Mouse (Mus musculus): ENCODE data around the gene Bach1.

Bach1 gene

GRCm38 (mm10) chr16:87715221-87715620 is 16.5 kb downstream of the Bach1 start:
- no peak for DNase-seq

- no peak for DNase-seq
Observed at GRCm38 (mm10) chr16:87716269-87716668, 17.5 kb downstream of the Bach1 start.

GRCm38 (mm10) chr16:87717046-87717660 is 18.4 kb downstream of the Bach1 start:
- no peak for DNase-seq

GRCm38 (mm10) chr16:87719071-87719470 is 20.3 kb downstream of the Bach1 start:
- no peak for DNase-seq

- peak in 1 of 2 experiments; percentile 26 for DNase-seq
Observed at GRCm38 (mm10) chr16:87719688-87720283, 21.0 kb downstream of the Bach1 start.

GRCm38 (mm10) chr16:87720851-87721409 is 22.2 kb downstream of the Bach1 start:
- DNase-seq, result no peak

GRCm38 (mm10) chr16:87722857-87723256 is 24.1 kb downstream of the Bach1 start:
- peak; percentile 32 to 33 for DNase-seq

- DNase-seq, result no peak
Observed at GRCm38 (mm10) chr16:87723479-87723878, 24.7 kb downstream of the Bach1 start.

- DNase-seq, result no peak
Observed at GRCm38 (mm10) chr16:87724826-87725225, 26.1 kb downstream of the Bach1 start.

- DNase-seq, result no peak
Observed at GRCm38 (mm10) chr16:87725241-87725640, 26.5 kb downstream of the Bach1 start.

GRCm38 (mm10) chr16:87725963-87726362 is 27.2 kb downstream of the Bach1 start:
- no peak for DNase-seq

- DNase-seq, result no peak
Observed at GRCm38 (mm10) chr16:87726369-87726768, 27.6 kb downstream of the Bach1 start.

- DNase-seq, result no peak
Observed at GRCm38 (mm10) chr16:87727250-87727649, 28.5 kb downstream of the Bach1 start.

GRCm38 (mm10) chr16:87727918-87728317 is 29.2 kb downstream of the Bach1 start:
- no peak for DNase-seq

- no peak for DNase-seq
Observed at GRCm38 (mm10) chr16:87728703-87729102, 30.0 kb downstream of the Bach1 start.

GRCm38 (mm10) chr16:87729469-87729868 is 30.7 kb downstream of the Bach1 start:
- DNase-seq, result no peak

- DNase-seq, result no peak
Observed at GRCm38 (mm10) chr16:87734868-87735381, 36.2 kb downstream of the Bach1 start.

- DNase-seq, result no peak
Observed at GRCm38 (mm10) chr16:87736106-87736505, 37.4 kb downstream of the Bach1 start.

GRCm38 (mm10) chr16:87737296-87737695 is 38.6 kb downstream of the Bach1 start:
- no peak for DNase-seq

- no peak for DNase-seq
Observed at GRCm38 (mm10) chr16:87737842-87738639, 39.3 kb downstream of the Bach1 start.

- no peak for DNase-seq
Observed at GRCm38 (mm10) chr16:87741034-87741715, 42.4 kb downstream of the Bach1 start.

GRCm38 (mm10) chr16:87743661-87744060 is 44.9 kb downstream of the Bach1 start:
- DNase-seq, result no peak

GRCm38 (mm10) chr16:87744338-87744737 is 45.6 kb downstream of the Bach1 start:
- no peak for DNase-seq

Data from cerebellum, adult 18-20 months (tissue).